Mouse (Mus musculus) ES-E14 (cell line): ENCODE measurements around the gene Fads3. TPM values are rescaled to one million over a fixed set of nuclear protein-coding genes. Genes with fewer than 3 reads are reported as not detected.

Experiments
- DNase-seq: peaks from one replicate; pipeline ENCODE4 v3.0.0-alpha.2; 2013; ENCODE audit warnings: low read depth, low spot score
- H3K27ac ChIP-seq: 2 replicates; pipeline ENCODE4 v1.5.1; 2012; ENCODE audit warnings: low read depth, mild to moderate bottlenecking, low read length, moderate library complexity, mixed read lengths; ENCODE audit not compliant: poor library complexity, insufficient read depth, severe bottlenecking
- H3K36me3 ChIP-seq: 2 replicates; pipeline ENCODE4 v1.6.1; 2012; ENCODE audit warnings: mild to moderate bottlenecking, low read length, moderate library complexity, mixed read lengths; ENCODE audit not compliant: control insufficient read depth, poor library complexity, insufficient read depth, severe bottlenecking
- H3K4me1 ChIP-seq, 2 experiments: fragments of 150-350 bp in 1 of 2; sonication (generic) in 1 of 2; 2 replicates each; pipeline ENCODE4 v1.6.1; 2012; ENCODE audit warnings: low read length in 2 of 2, mild to moderate bottlenecking in 1 of 2, mixed read lengths in 1 of 2; ENCODE audit not compliant: control insufficient read depth in 2 of 2, insufficient read depth in 2 of 2, poor library complexity in 1 of 2
- H3K4me3 ChIP-seq, 2 experiments: fragments of 150-350 bp in 1 of 2; sonication (generic) in 1 of 2; 2 replicates each; pipeline ENCODE4 v1.5.1; 2012; ENCODE audit warnings: low read length in 2 of 2, low read depth in 1 of 2, mild to moderate bottlenecking in 1 of 2, mixed read lengths in 1 of 2; ENCODE audit not compliant: insufficient read depth in 1 of 2, poor library complexity in 1 of 2, severe bottlenecking in 1 of 2
- H3K9ac ChIP-seq: 2 replicates; pipeline ENCODE4 v1.6.1; 2012; ENCODE audit warnings: low read depth, mild to moderate bottlenecking, low read length, mixed read lengths; ENCODE audit not compliant: poor library complexity, insufficient read depth, severe bottlenecking
- H3K9me3 ChIP-seq: fragments of 150-350 bp; sonication (generic); 2 replicates; pipeline ENCODE4 v1.6.1; 2012; ENCODE audit warnings: low read depth, mild to moderate bottlenecking, low read length; ENCODE audit not compliant: control insufficient read depth, insufficient read depth
- CHD2 ChIP-seq: IDR thresholded peaks from 2 replicates; pipeline ENCODE4 v1.6.1; 2014; ENCODE audit warnings: mild to moderate bottlenecking, low read depth, low read length, inconsistent platforms
- HCFC1 ChIP-seq: IDR thresholded peaks from 2 replicates; pipeline ENCODE4 v1.6.1; 2012; ENCODE audit warnings: low read length, inconsistent platforms, borderline replicate concordance; ENCODE audit not compliant: insufficient read depth
- MAFK ChIP-seq: IDR thresholded peaks from 2 replicates; pipeline ENCODE4 v1.6.1; 2014; ENCODE audit warnings: mild to moderate bottlenecking, low read depth, low read length, inconsistent platforms; ENCODE audit not compliant: insufficient read depth
- ZC3H11A ChIP-seq: IDR thresholded peaks from 2 replicates; pipeline ENCODE4 v1.6.1; 2012; ENCODE audit warnings: low read depth, mild to moderate bottlenecking, inconsistent platforms, low read length, borderline replicate concordance
- ZNF384 ChIP-seq: IDR thresholded peaks from 2 replicates; pipeline ENCODE4 v1.6.1; 2012; ENCODE audit warnings: low read depth, low read length, inconsistent platforms
- in situ Hi-C, 2 experiments: fragments of 600-800 bp; cut with MboI; formaldehyde crosslinking; loops; one replicate each; pipeline ENCODE4 v1.15.1; 2025; ENCODE audit warnings: low sequenced_read_pairs in 2 of 2, inconsistent platforms in 1 of 2; ENCODE audit not compliant: unreplicated experiment in 2 of 2
- total RNA-seq: library from RNA; depleted of rRNA; stranded (reverse); fragments of 300-350 nt; gene quantifications from 2 replicates; pipeline ENCODE4 v1.2.3, GENCODE M21; 2012

The Fads3 gene
- total RNA-seq, 1 experiment, result 7.2 TPM

GRCm38 (mm10) chr19:10071892-10072291 lies 30.5 kb downstream of the Fads3 start:
- Histone ChIP-seq H3K36me3 (peaks cover 46% of the 10 kb centered on the region), H3K9me3 (no peaks in the 10 kb centered on the region), H3K9ac (no peak overlapping the region), H3K4me3 (no peak overlapping the region), H3K4me1 (peaks cover 0 to 6% of the 10 kb centered on the region in 2 experiments; a peak in 2 of 4 replicates), H3K27ac (no peak overlapping the region)
- TF ChIP-seq MAFK, result no peak
- DNase-seq, result no peak
- in situ Hi-C loops, result no loop called here

GRCm38 (mm10) chr19:10073145-10073544 lies 31.8 kb downstream of the Fads3 start:
- H3K27ac ChIP-seq, result no peak overlapping the region
- H3K4me3 ChIP-seq, result no peak overlapping the region
- peaks cover 0 to 6% of the 10 kb centered on the region in 2 experiments; a peak in 2 of 4 replicates for H3K4me1 ChIP-seq
- no peak overlapping the region for H3K9ac ChIP-seq
- no peak for DNase-seq
- H3K9me3 ChIP-seq, result no peaks in the 10 kb centered on the region
- TF ChIP-seq ZNF384 (no peak), CHD2 (no peak), HCFC1 (no peak), ZC3H11A (no peak), MAFK (no peak)
- in situ Hi-C loops, result no loop called here
- peaks cover 51% of the 10 kb centered on the region for H3K36me3 ChIP-seq

DNA sequence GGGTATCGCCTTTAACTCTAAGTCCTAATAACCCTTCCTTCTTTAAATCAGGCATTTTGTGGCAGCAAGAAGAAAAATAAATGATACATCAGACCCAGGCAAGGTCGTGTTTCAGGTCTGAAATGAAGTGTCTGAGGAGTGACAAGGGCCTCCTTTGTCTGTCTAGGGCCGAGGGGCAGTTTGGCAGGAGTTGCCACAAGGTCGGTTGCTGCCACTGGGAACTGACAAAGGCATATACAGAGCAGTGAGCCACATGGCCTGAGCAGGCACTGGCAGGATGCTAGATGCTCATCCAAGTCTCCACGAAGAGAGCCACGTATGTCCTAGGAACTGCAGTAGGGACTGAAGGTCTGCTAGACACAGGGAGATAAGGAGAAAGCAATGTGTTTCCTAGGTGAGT lies 37.0 kb downstream of the Fads3 start:
- peaks cover 63% of the 10 kb centered on the region for H3K36me3 ChIP-seq
- TF ChIP-seq ZNF384 (no peak), MAFK (no peak), HCFC1 (no peak), ZC3H11A (no peak), CHD2 (no peak)
- H3K4me1 ChIP-seq, result no peaks in the 10 kb centered on the region
- no peak overlapping the region for H3K9ac ChIP-seq
- no peak overlapping the region for H3K27ac ChIP-seq
- DNase-seq, result no peak
- in situ Hi-C loops, result no loop called here
- no peak overlapping the region for H3K4me3 ChIP-seq
- H3K9me3 ChIP-seq, result no peaks in the 10 kb centered on the region

GRCm38 (mm10) chr19:10080384-10080783 lies 39.0 kb downstream of the Fads3 start:
- H3K9me3 ChIP-seq, result no peaks in the 10 kb centered on the region
- TF ChIP-seq HCFC1, result no peak
- TF ChIP-seq CHD2, result no peak
- no peak for TF ChIP-seq ZC3H11A
- TF ChIP-seq ZNF384, result no peak
- TF ChIP-seq MAFK, result no peak
- H3K4me3 ChIP-seq, result no peak overlapping the region
- H3K4me1 ChIP-seq, result no peaks in the 10 kb centered on the region
- H3K36me3 ChIP-seq, result peaks cover 51% of the 10 kb centered on the region
- H3K9ac ChIP-seq, result no peak overlapping the region
- DNase-seq, result no peak
- in situ Hi-C loops, result no loop called here
- no peak overlapping the region for H3K27ac ChIP-seq

DNA sequence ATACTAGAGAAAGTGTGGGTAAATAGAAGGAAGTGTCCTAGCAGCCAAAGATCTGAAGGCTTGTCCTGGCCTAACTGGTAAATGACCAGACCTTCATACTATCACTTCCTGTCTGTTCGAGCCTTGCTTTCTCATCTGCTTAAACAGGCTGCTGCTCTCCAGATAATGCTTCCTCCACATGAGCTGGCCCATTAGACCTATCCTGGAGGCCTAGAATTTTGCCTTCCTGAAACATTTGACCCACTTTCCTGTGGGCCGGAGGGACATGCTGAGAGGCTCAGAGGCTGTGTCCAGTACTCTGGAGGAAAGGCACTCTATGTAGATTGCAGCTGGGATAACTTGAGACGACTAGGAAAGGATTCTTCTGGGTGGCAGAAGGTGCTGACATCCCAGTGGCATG lies 40.7 kb downstream of the Fads3 start:
- Histone ChIP-seq H3K9me3 (no peaks in the 10 kb centered on the region), H3K4me1 (no peaks in the 10 kb centered on the region), H3K36me3 (peaks cover 45% of the 10 kb centered on the region), H3K4me3 (no peak overlapping the region), H3K27ac (no peak overlapping the region), H3K9ac (no peak overlapping the region)
- no peak for TF ChIP-seq HCFC1
- no peak for TF ChIP-seq CHD2
- no peak for TF ChIP-seq ZC3H11A
- TF ChIP-seq MAFK, result no peak
- no peak for DNase-seq
- in situ Hi-C loops, result no loop called here
